Mouse (Mus musculus) right cerebral cortex, postnatal 25 days (tissue): ENCODE results near the gene Dtnb.
A peak's percentile ranks its signal among the peaks of the same experiment; 100 is the strongest.
"Not testable (repeated sequence)": the region's sequence is repeated elsewhere in the genome, so short reads cannot be mapped to it uniquely, and the experiment has no call there.

Experiments used
- DNase-seq: peaks from one replicate; pipeline ENCODE4 v3.0.0; 2022

Gene Dtnb

GRCm38 (mm10) chr12:3571787-3572580 is at the start of gene Dtnb:
Gene Dtnb (plus strand): TSS chr12:3572381.
- peak; percentile 79 for DNase-seq

GRCm38 (mm10) chr12:3525536-3525935 is 46.6 kb upstream of the Dtnb start:
- DNase-seq, result no peak

- not testable (repeated sequence) for DNase-seq
Measured at GRCm38 (mm10) chr12:3535446-3535845, 36.7 kb upstream of the Dtnb start.

- no peak for DNase-seq
Measured at GRCm38 (mm10) chr12:3537616-3538015, 34.6 kb upstream of the Dtnb start.

- DNase-seq, result no peak
Measured at GRCm38 (mm10) chr12:3538036-3538435, 34.1 kb upstream of the Dtnb start.

GRCm38 (mm10) chr12:3539605-3540004 is 32.6 kb upstream of the Dtnb start:
- DNase-seq, result no peak

- no peak for DNase-seq
Measured at GRCm38 (mm10) chr12:3540871-3541270, 31.3 kb upstream of the Dtnb start.

- no peak for DNase-seq
Measured at GRCm38 (mm10) chr12:3545451-3545850, 26.7 kb upstream of the Dtnb start.

- DNase-seq, result no peak
Measured at GRCm38 (mm10) chr12:3546121-3546658, 26.0 kb upstream of the Dtnb start.

- DNase-seq, result no peak
Measured at GRCm38 (mm10) chr12:3546781-3547180, 25.4 kb upstream of the Dtnb start.

GRCm38 (mm10) chr12:3547506-3547905 is 24.7 kb upstream of the Dtnb start:
- no peak for DNase-seq

GRCm38 (mm10) chr12:3547911-3548310 is 24.3 kb upstream of the Dtnb start:
- DNase-seq, result no peak

- peak; percentile 59 for DNase-seq
Measured at GRCm38 (mm10) chr12:3548582-3549211, 23.5 kb upstream of the Dtnb start.

GRCm38 (mm10) chr12:3550280-3550679 is 21.9 kb upstream of the Dtnb start:
- DNase-seq, result no peak

- DNase-seq, result no peak
Measured at GRCm38 (mm10) chr12:3557414-3558319, 14.5 kb upstream of the Dtnb start.

- DNase-seq, result no peak
Measured at GRCm38 (mm10) chr12:3560596-3560995, 11.6 kb upstream of the Dtnb start.

GRCm38 (mm10) chr12:3561032-3561431 is 11.1 kb upstream of the Dtnb start:
- no peak for DNase-seq

- DNase-seq, result no peak
Measured at GRCm38 (mm10) chr12:3562806-3563205, 9.4 kb upstream of the Dtnb start.

- no peak for DNase-seq
Measured at GRCm38 (mm10) chr12:3563659-3564058, 8.5 kb upstream of the Dtnb start.

- DNase-seq, result peak; percentile 68
Measured at GRCm38 (mm10) chr12:3568461-3568991, 3.7 kb upstream of the Dtnb start.

- DNase-seq, result peak; percentile 58
Measured at GRCm38 (mm10) chr12:3570711-3571400, 1.3 kb upstream of the Dtnb start.
